Mouse (Mus musculus) forebrain, embryonic 15.5 days (tissue): ENCODE results near the gene Sim1. TPM values are rescaled to one million over a fixed set of nuclear protein-coding genes. Genes with fewer than 3 reads are reported as not detected.

Experiments used
- ATAC-seq: fragments of 200-750 bp; cut with Nextera tagmentation; replicated peaks from 2 replicates; pipeline ENCODE4 v1.8.0; 2017; ENCODE audit warnings: mild to moderate bottlenecking, moderate TSS enrichment, moderate library complexity
- H3K27ac ChIP-seq: fragments of 300-500 bp; sonication (generic); replicated peaks from 2 replicates; pipeline ENCODE4 v1.5.1; 2015; ENCODE audit warnings: mild to moderate bottlenecking, inconsistent platforms
- H3K27me3 ChIP-seq: fragments of 300-500 bp; sonication (generic); 2 replicates; pipeline ENCODE4 v1.6.1; 2015; ENCODE audit warnings: inconsistent platforms
- H3K36me3 ChIP-seq: fragments of 300-500 bp; sonication (generic); 2 replicates; pipeline ENCODE4 v1.6.1; 2015; ENCODE audit warnings: mild to moderate bottlenecking, inconsistent platforms
- H3K4me1 ChIP-seq: fragments of 300-500 bp; sonication (generic); 2 replicates; pipeline ENCODE4 v1.6.1; 2015; ENCODE audit warnings: inconsistent platforms
- H3K4me2 ChIP-seq: fragments of 300-500 bp; sonication (generic); replicated peaks from 2 replicates; pipeline ENCODE4 v1.6.1; 2015; ENCODE audit warnings: mild to moderate bottlenecking, inconsistent platforms
- H3K4me3 ChIP-seq: fragments of 300-500 bp; sonication (generic); 2 replicates; pipeline ENCODE4 v1.5.1; 2015; ENCODE audit warnings: mild to moderate bottlenecking, inconsistent platforms
- H3K9ac ChIP-seq: fragments of 300-500 bp; sonication (generic); replicated peaks from 2 replicates; pipeline ENCODE4 v1.6.1; 2015; ENCODE audit warnings: mild to moderate bottlenecking, inconsistent platforms
- H3K9me3 ChIP-seq: fragments of 300-500 bp; sonication (generic); 2 replicates; pipeline ENCODE4 v1.6.1; 2016; ENCODE audit warnings: inconsistent platforms
- WGBS: fragments of 180-500 bp; shearing (Covaris S2); methylation state at CpG from one replicate; pipeline ENCODE4 v1.1.7; 2015; ENCODE audit warnings: mixed read lengths; 5-methylcytosine and 5-hydroxymethylcytosine counted together
- polyA plus RNA-seq: library from polyadenylated mRNA; unstranded; fragments of >200 nt; fragmentation: Nextera tagmentation; extraction: Ambion mirVana; gene quantifications from 2 replicates; pipeline ENCODE4 v1.2.1, GENCODE M21; 2015

Sim1 gene
- polyA plus RNA-seq: 0.64 and 1.8 TPM in 2 replicates

- H3K36me3 ChIP-seq: no peaks in the 10 kb centered on the region
- peak within 1 kb of the TSS; percentile 49 for H3K4me3 ChIP-seq
- H3K4me1 ChIP-seq: peaks cover 20% of the 10 kb centered on the region
- H3K27me3 ChIP-seq: peaks cover 86% of the 10 kb centered on the region
- H3K9me3 ChIP-seq: no peaks in the 10 kb centered on the region
- ATAC-seq: peak; percentile 97
- under 1% methylated on average over 61 of the region's 62 CpGs for WGBS
- peak within 1 kb of the TSS; percentile 70 for H3K4me2 ChIP-seq
- H3K27ac ChIP-seq: no peak within 1 kb of the TSS
- peak within 1 kb of the TSS; percentile 10; the same call in 1 of the 2 replicates for H3K9ac ChIP-seq
Measured at GRCm38 (mm10) chr10:50894170-50894991, at the start of gene Sim1. TSS of gene Sim1 (plus strand) at chr10:50894754.

GRCm38 (mm10) chr10:50868202-50868601, 26.4 kb upstream of the Sim1 start:
- H3K27ac ChIP-seq: no peak overlapping the region
- H3K4me1 ChIP-seq: no peaks in the 10 kb centered on the region
- no peak overlapping the region for H3K9ac ChIP-seq
- H3K36me3 ChIP-seq: no peaks in the 10 kb centered on the region
- no peak overlapping the region for H3K4me3 ChIP-seq
- no peaks in the 10 kb centered on the region for H3K9me3 ChIP-seq
- ATAC-seq: no peak
- no peak overlapping the region for H3K4me2 ChIP-seq
- WGBS: 88% methylated on average over 4 of the region's 4 CpGs
- H3K27me3 ChIP-seq: no peaks in the 10 kb centered on the region

GRCm38 (mm10) chr10:50876952-50877351, 17.6 kb upstream of the Sim1 start:
- no peak overlapping the region for H3K4me2 ChIP-seq
- ATAC-seq: no peak
- H3K4me3 ChIP-seq: no peak overlapping the region
- no peaks in the 10 kb centered on the region for H3K36me3 ChIP-seq
- no peaks in the 10 kb centered on the region for H3K4me1 ChIP-seq
- no peak overlapping the region for H3K27ac ChIP-seq
- H3K9ac ChIP-seq: no peak overlapping the region
- no peaks in the 10 kb centered on the region for H3K27me3 ChIP-seq
- WGBS: 87% methylated on average over 5 of the region's 5 CpGs
- no peaks in the 10 kb centered on the region for H3K9me3 ChIP-seq

GRCm38 (mm10) chr10:50881476-50882069, 13.0 kb upstream of the Sim1 start:
- H3K36me3 ChIP-seq: no peaks in the 10 kb centered on the region
- H3K9me3 ChIP-seq: no peaks in the 10 kb centered on the region
- no peak overlapping the region for H3K27ac ChIP-seq
- H3K4me3 ChIP-seq: no peak overlapping the region
- no peaks in the 10 kb centered on the region for H3K4me1 ChIP-seq
- no peak overlapping the region for H3K4me2 ChIP-seq
- peak; percentile 29; the same call in 1 of the 2 replicates for ATAC-seq
- 15% methylated on average over 2 of the region's 2 CpGs for WGBS
- no peaks in the 10 kb centered on the region for H3K27me3 ChIP-seq
- H3K9ac ChIP-seq: no peak overlapping the region

GRCm38 (mm10) chr10:50882366-50882765, 12.2 kb upstream of the Sim1 start:
- ATAC-seq: no peak
- Histone ChIP-seq H3K36me3 (no peaks in the 10 kb centered on the region), H3K9me3 (no peaks in the 10 kb centered on the region), H3K27ac (no peak overlapping the region), H3K4me1 (no peaks in the 10 kb centered on the region), H3K4me2 (no peak overlapping the region), H3K4me3 (no peak overlapping the region), H3K9ac (no peak overlapping the region), H3K27me3 (no peaks in the 10 kb centered on the region)
- 85% methylated on average over 2 of the region's 2 CpGs for WGBS

GRCm38 (mm10) chr10:50886305-50886704, 8.2 kb upstream of the Sim1 start:
- H3K36me3 ChIP-seq: no peaks in the 10 kb centered on the region
- H3K27ac ChIP-seq: no peak overlapping the region
- no peak overlapping the region for H3K4me3 ChIP-seq
- H3K4me2 ChIP-seq: no peak overlapping the region
- ATAC-seq: no peak
- H3K9me3 ChIP-seq: no peaks in the 10 kb centered on the region
- 41% methylated on average over 4 of the region's 4 CpGs for WGBS
- peaks cover 25% of the 10 kb centered on the region for H3K27me3 ChIP-seq
- no peaks in the 10 kb centered on the region for H3K4me1 ChIP-seq
- no peak overlapping the region for H3K9ac ChIP-seq

- no peak overlapping the region for H3K27ac ChIP-seq
- no peak overlapping the region for H3K4me2 ChIP-seq
- H3K9me3 ChIP-seq: no peaks in the 10 kb centered on the region
- no peaks in the 10 kb centered on the region for H3K36me3 ChIP-seq
- ATAC-seq: no peak
- 16% methylated on average over 6 of the region's 6 CpGs for WGBS
- no peak overlapping the region for H3K4me3 ChIP-seq
- H3K4me1 ChIP-seq: peaks cover 15% of the 10 kb centered on the region
- H3K27me3 ChIP-seq: peaks cover 63% of the 10 kb centered on the region
- H3K9ac ChIP-seq: no peak overlapping the region
Measured at GRCm38 (mm10) chr10:50890621-50891020, 3.9 kb upstream of the Sim1 start.

- under 1% methylated on average over 26 of the region's 26 CpGs for WGBS
- Histone ChIP-seq H3K9ac (no peak overlapping the region), H3K4me2 (no peak overlapping the region), H3K36me3 (no peaks in the 10 kb centered on the region), H3K4me3 (no peak overlapping the region), H3K27ac (no peak overlapping the region), H3K4me1 (peaks cover 15% of the 10 kb centered on the region), H3K27me3 (peaks cover 76% of the 10 kb centered on the region), H3K9me3 (no peaks in the 10 kb centered on the region)
- ATAC-seq: no peak
Measured at GRCm38 (mm10) chr10:50891876-50892711, 2.5 kb upstream of the Sim1 start.

- Histone ChIP-seq H3K4me1 (peaks cover 19% of the 10 kb centered on the region), H3K9me3 (no peaks in the 10 kb centered on the region), H3K4me3 (0 out of 2 replicates have a peak overlapping the region, but pooled peaks have one; percentile 10), H3K27ac (no peak overlapping the region), H3K9ac (no peak overlapping the region), H3K36me3 (no peaks in the 10 kb centered on the region), H3K27me3 (peaks cover 84% of the 10 kb centered on the region), H3K4me2 (no peak overlapping the region)
- 4% methylated on average over 15 of the region's 15 CpGs for WGBS
- ATAC-seq: no peak
Measured at GRCm38 (mm10) chr10:50892751-50893320, 1.7 kb upstream of the Sim1 start.

GRCm38 (mm10) chr10:50893546-50893945, 1.0 kb upstream of the Sim1 start:
- H3K27me3 ChIP-seq: peaks cover 89% of the 10 kb centered on the region
- H3K27ac ChIP-seq: no peak overlapping the region
- no peak for ATAC-seq
- peak overlapping the region; percentile 49; the same call in 1 of the 2 replicates for H3K4me3 ChIP-seq
- peaks cover 20% of the 10 kb centered on the region for H3K4me1 ChIP-seq
- H3K4me2 ChIP-seq: no peak overlapping the region
- H3K9me3 ChIP-seq: no peaks in the 10 kb centered on the region
- no peak overlapping the region for H3K9ac ChIP-seq
- no peaks in the 10 kb centered on the region for H3K36me3 ChIP-seq
- WGBS: 4% methylated on average over 10 of the region's 10 CpGs

- H3K9me3 ChIP-seq: no peaks in the 10 kb centered on the region
- ATAC-seq: no peak
- H3K4me1 ChIP-seq: peaks cover 20% of the 10 kb centered on the region
- under 1% methylated on average over 44 of the region's 44 CpGs for WGBS
- H3K27ac ChIP-seq: no peak overlapping the region
- peaks cover 79% of the 10 kb centered on the region for H3K27me3 ChIP-seq
- no peaks in the 10 kb centered on the region for H3K36me3 ChIP-seq
- H3K9ac ChIP-seq: no peak overlapping the region
- H3K4me2 ChIP-seq: peak overlapping the region; percentile 70
- H3K4me3 ChIP-seq: peak overlapping the region; percentile 49
Measured at GRCm38 (mm10) chr10:50895091-50895790, 687 bp downstream of the Sim1 start.
